Mouse (Mus musculus) intestine, postnatal 0 days (tissue): ENCODE results near the gene Rere. TPM values are rescaled to one million over a fixed set of nuclear protein-coding genes. Genes with fewer than 3 reads are reported as not detected.

Experiments
- ATAC-seq: fragments of 200-750 bp; cut with Nextera tagmentation; 2 replicates; pipeline ENCODE4 v1.8.0; 2017; ENCODE audit warnings: mild to moderate bottlenecking, moderate TSS enrichment, moderate library complexity
- H3K27ac ChIP-seq: fragments of 300-500 bp; sonication (generic); 2 replicates; pipeline ENCODE4 v1.5.1; 2014; ENCODE audit warnings: mild to moderate bottlenecking, low read depth, low read length, moderate library complexity
- H3K27me3 ChIP-seq: fragments of 300-500 bp; sonication (generic); replicated peaks from 2 replicates; pipeline ENCODE4 v1.6.1; 2014; ENCODE audit warnings: low read length, mixed read lengths; ENCODE audit not compliant: control insufficient read depth, insufficient read depth
- H3K36me3 ChIP-seq: fragments of 300-500 bp; sonication (generic); 2 replicates; pipeline ENCODE4 v1.6.1; 2014; ENCODE audit warnings: mild to moderate bottlenecking, moderate library complexity; ENCODE audit not compliant: control insufficient read depth, insufficient read depth
- H3K4me1 ChIP-seq: fragments of 300-500 bp; sonication (generic); replicated peaks from 2 replicates; pipeline ENCODE4 v1.6.1; 2014; ENCODE audit warnings: antibody characterized with exemption, low read length, mixed read lengths; ENCODE audit not compliant: control insufficient read depth, insufficient read depth
- H3K4me2 ChIP-seq: fragments of 300-500 bp; sonication (generic); replicated peaks from 2 replicates; pipeline ENCODE4 v1.6.1; 2014; ENCODE audit warnings: low read depth, mild to moderate bottlenecking, moderate library complexity
- H3K4me3 ChIP-seq: fragments of 300-500 bp; sonication (generic); 2 replicates; pipeline ENCODE4 v1.5.1; 2014; ENCODE audit warnings: low read depth, low read length
- H3K9ac ChIP-seq: fragments of 300-500 bp; sonication (generic); 2 replicates; pipeline ENCODE4 v1.6.1; 2014; ENCODE audit warnings: mild to moderate bottlenecking, low read depth, low read length
- H3K9me3 ChIP-seq: fragments of 300-500 bp; sonication (generic); 2 replicates; pipeline ENCODE4 v1.6.1; 2016; ENCODE audit warnings: mixed run types; ENCODE audit not compliant: control insufficient read depth
- CTCF ChIP-seq: sonication (generic); IDR thresholded peaks from 2 replicates; pipeline ENCODE4 v1.5.1; 2016; ENCODE audit warnings: low read depth, mild to moderate bottlenecking, control low read depth, antibody characterized with exemption, moderate library complexity
- WGBS: fragments of 180-500 bp; shearing (Covaris S2); extraction: QIAGEN DNeasy Blood & Tissue Kit; methylation state at CpG from one replicate; pipeline ENCODE4 v1.1.7; 2014; 5-methylcytosine and 5-hydroxymethylcytosine counted together
- polyA plus RNA-seq: library from polyadenylated mRNA; unstranded; fragments of >200 nt; fragmentation: Nextera tagmentation; extraction: Ambion mirVana; gene quantifications from 2 replicates; pipeline ENCODE4 v1.2.1, GENCODE M21; 2015

Rere gene
- polyA plus RNA-seq, 1 experiment from 2014 or later: 22.4 TPM

GRCm38 (mm10) chr4:150455750-150456149, 174.3 kb downstream of the Rere start:
- ATAC-seq: no peak
- Histone ChIP-seq H3K4me3 (no peak overlapping the region), H3K9ac (no peak overlapping the region), H3K9me3 (no peaks in the 10 kb centered on the region), H3K36me3 (0 out of 2 replicates have a peak, but pooled peaks cover 5% of the 10 kb centered on the region), H3K27me3 (no peaks in the 10 kb centered on the region), H3K4me2 (no peak overlapping the region), H3K4me1 (peaks cover 4% of the 10 kb centered on the region), H3K27ac (no peak overlapping the region)
- TF ChIP-seq CTCF: peak; percentile 30; the same call in 1 of the 2 replicates
- 73% methylated on average over 1 of the region's 1 CpGs for WGBS

- 0 out of 2 replicates have a peak, but pooled peaks cover 5% of the 10 kb centered on the region for H3K36me3 ChIP-seq
- peaks cover 4% of the 10 kb centered on the region for H3K4me1 ChIP-seq
- no peak overlapping the region for H3K4me3 ChIP-seq
- H3K27me3 ChIP-seq: no peaks in the 10 kb centered on the region
- TF ChIP-seq CTCF: no peak
- no peak overlapping the region for H3K4me2 ChIP-seq
- no peaks in the 10 kb centered on the region for H3K9me3 ChIP-seq
- no peak for ATAC-seq
- WGBS: 78% methylated on average over 7 of the region's 7 CpGs
- no peak overlapping the region for H3K27ac ChIP-seq
- H3K9ac ChIP-seq: no peak overlapping the region
Measured at GRCm38 (mm10) chr4:150456452-150456851, 175.0 kb downstream of the Rere start.

GRCm38 (mm10) chr4:150456886-150457285, 175.4 kb downstream of the Rere start:
- no peak overlapping the region for H3K4me2 ChIP-seq
- no peak overlapping the region for H3K27ac ChIP-seq
- no peak overlapping the region for H3K4me3 ChIP-seq
- TF ChIP-seq CTCF: no peak
- no peak overlapping the region for H3K9ac ChIP-seq
- no peak for ATAC-seq
- H3K36me3 ChIP-seq: 0 out of 2 replicates have a peak, but pooled peaks cover 5% of the 10 kb centered on the region
- WGBS: 77% methylated on average over 2 of the region's 2 CpGs
- H3K9me3 ChIP-seq: no peaks in the 10 kb centered on the region
- H3K4me1 ChIP-seq: peaks cover 4% of the 10 kb centered on the region
- H3K27me3 ChIP-seq: no peaks in the 10 kb centered on the region

GRCm38 (mm10) chr4:150457353-150457752, 175.9 kb downstream of the Rere start:
- no peak for TF ChIP-seq CTCF
- 38% methylated on average over 4 of the region's 4 CpGs for WGBS
- no peak for ATAC-seq
- Histone ChIP-seq H3K27me3 (no peaks in the 10 kb centered on the region), H3K36me3 (0 out of 2 replicates have a peak, but pooled peaks cover 5% of the 10 kb centered on the region), H3K4me1 (peaks cover 4% of the 10 kb centered on the region), H3K27ac (no peak overlapping the region), H3K9ac (no peak overlapping the region), H3K4me2 (no peak overlapping the region), H3K9me3 (no peaks in the 10 kb centered on the region), H3K4me3 (no peak overlapping the region)

GRCm38 (mm10) chr4:150457771-150458170, 176.3 kb downstream of the Rere start:
- H3K27me3 ChIP-seq: no peaks in the 10 kb centered on the region
- H3K4me2 ChIP-seq: no peak overlapping the region
- no peak for ATAC-seq
- no peak overlapping the region for H3K9ac ChIP-seq
- peaks cover 8% of the 10 kb centered on the region for H3K4me1 ChIP-seq
- H3K27ac ChIP-seq: no peak overlapping the region; the same call in 1 of the 2 replicates
- H3K4me3 ChIP-seq: no peak overlapping the region
- H3K9me3 ChIP-seq: no peaks in the 10 kb centered on the region
- 55% methylated on average over 7 of the region's 7 CpGs for WGBS
- H3K36me3 ChIP-seq: 0 out of 2 replicates have a peak, but pooled peaks cover 5% of the 10 kb centered on the region
- no peak for TF ChIP-seq CTCF

- no peak for ATAC-seq
- Histone ChIP-seq H3K27ac (no peak overlapping the region), H3K27me3 (no peaks in the 10 kb centered on the region), H3K4me1 (peaks cover 11% of the 10 kb centered on the region), H3K4me2 (no peak overlapping the region), H3K4me3 (no peak overlapping the region), H3K9ac (no peak overlapping the region), H3K36me3 (0 out of 2 replicates have a peak, but pooled peaks cover 5% of the 10 kb centered on the region), H3K9me3 (no peaks in the 10 kb centered on the region)
- TF ChIP-seq CTCF: no peak
- 50% methylated on average over 6 of the region's 6 CpGs for WGBS
Measured at GRCm38 (mm10) chr4:150459022-150459794, 177.8 kb downstream of the Rere start.
